Mouse (Mus musculus): ENCODE data around the gene Fabp2. TPM values are rescaled to one million over a fixed set of nuclear protein-coding genes. Genes with fewer than 3 reads are reported as not detected.

Gene Fabp2
- not detected in 2 replicates for polyA plus RNA-seq (2011; ENCODE audit: insufficient read depth, insufficient read length, low read depth, missing spikeins)

DNA sequence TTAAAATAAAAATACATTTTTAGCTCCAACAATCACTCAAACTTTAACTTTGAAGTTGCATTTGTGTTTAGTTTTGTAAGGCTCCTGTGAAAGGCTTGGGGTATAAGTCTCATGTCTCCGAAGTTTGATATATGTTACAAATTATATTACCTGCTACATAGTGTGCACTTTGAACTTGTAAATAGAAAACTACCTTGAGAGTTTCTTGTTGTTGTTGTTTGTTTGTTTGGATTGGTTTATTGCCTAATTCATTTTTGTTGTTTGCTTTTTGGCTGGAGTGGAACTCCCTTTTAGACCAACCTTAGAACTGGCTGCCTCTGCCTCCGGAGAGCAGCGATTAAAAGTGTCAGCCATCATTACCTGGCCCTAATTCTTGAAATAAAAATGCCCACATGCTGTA lies at the start of gene Fabp2:
Gene Fabp2 (plus strand): TSS at position 301 of the 400 bp plus-strand sequence.
- Histone ChIP-seq H3K9ac (ENCODE audit: low read depth, poor library complexity, severe bottlenecking) (no peak within 1 kb of the TSS), H3K4me3 (ENCODE audit: low read depth, low read length) (no peak within 1 kb of the TSS), H3K4me1 (ENCODE audit: control insufficient read depth, insufficient read depth, low read length) (no peaks in the 10 kb centered on the region), H3K36me3 (ENCODE audit: control insufficient read depth, insufficient read depth, low read length, poor library complexity, severe bottlenecking) (no peaks in the 10 kb centered on the region), H3K27ac (ENCODE audit: insufficient read depth, low read length) (no peak within 1 kb of the TSS), H3K27me3 (ENCODE audit: control insufficient read depth, insufficient read depth, low read length, poor library complexity, severe bottlenecking) (no peaks in the 10 kb centered on the region), H3K9me3 (replicated peaks; ENCODE audit: control insufficient read depth, insufficient read depth, low read length, poor library complexity, severe bottlenecking) (no peaks in the 10 kb centered on the region)
- TF ChIP-seq EP300 (IDR thresholded peaks at IDR 0.05; ENCODE audit: insufficient read depth, low read depth, low read length) (no peak), POLR2A (IDR thresholded peaks at IDR 0.05; ENCODE audit: insufficient read depth, low read length) (no peak), CTCF (IDR thresholded peaks at IDR 0.05; ENCODE audit: low read depth, low read length) (no peak)

DNA sequence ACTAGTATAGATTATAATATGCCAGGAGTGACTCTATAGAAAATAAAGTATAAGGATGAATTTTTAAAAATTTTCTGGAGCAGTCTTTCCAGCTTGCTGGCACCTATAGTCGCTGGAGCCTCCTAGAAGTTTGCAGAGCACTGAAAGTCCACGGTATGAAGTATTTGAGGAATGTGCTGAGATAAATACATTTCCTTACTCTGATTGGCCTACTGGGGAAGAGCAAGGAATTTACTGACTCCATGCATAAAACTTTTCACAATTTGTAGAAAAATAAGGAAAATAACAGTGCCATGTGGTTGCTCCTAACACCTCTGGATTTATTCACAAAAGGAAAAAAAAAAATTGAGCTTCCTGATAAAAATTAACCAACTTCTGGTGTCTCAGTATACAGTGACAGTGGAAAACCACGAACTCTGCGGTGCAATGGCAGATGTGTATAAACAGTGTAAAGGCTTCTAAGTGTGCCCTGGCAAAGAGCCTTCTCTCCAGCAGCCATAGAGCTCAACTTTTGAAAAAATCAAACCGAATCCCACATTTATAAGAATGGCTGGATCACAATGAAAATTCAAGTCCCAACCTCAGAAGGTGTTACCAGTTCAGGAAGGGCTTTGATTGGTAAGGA lies 46.4 kb upstream of the Fabp2 start:
- H3K4me1 ChIP-seq (ENCODE audit: control insufficient read depth, insufficient read depth, low read length): no peaks in the 10 kb centered on the region
- TF ChIP-seq CTCF (IDR thresholded peaks at IDR 0.05; ENCODE audit: low read depth, low read length) (no peak), POLR2A (IDR thresholded peaks at IDR 0.05; ENCODE audit: insufficient read depth, low read length) (no peak), EP300 (IDR thresholded peaks at IDR 0.05; ENCODE audit: insufficient read depth, low read depth, low read length) (no peak)
- no peak overlapping the region for H3K4me3 ChIP-seq (ENCODE audit: low read depth, low read length)
- H3K9ac ChIP-seq (ENCODE audit: low read depth, poor library complexity, severe bottlenecking): no peak overlapping the region
- H3K36me3 ChIP-seq (ENCODE audit: control insufficient read depth, insufficient read depth, low read length, poor library complexity, severe bottlenecking): no peaks in the 10 kb centered on the region
- no peak overlapping the region for H3K27ac ChIP-seq (ENCODE audit: insufficient read depth, low read length)
- no peaks in the 10 kb centered on the region for H3K9me3 ChIP-seq (replicated peaks; ENCODE audit: control insufficient read depth, insufficient read depth, low read length, poor library complexity, severe bottlenecking)
- no peaks in the 10 kb centered on the region for H3K27me3 ChIP-seq (ENCODE audit: control insufficient read depth, insufficient read depth, low read length, poor library complexity, severe bottlenecking)

DNA sequence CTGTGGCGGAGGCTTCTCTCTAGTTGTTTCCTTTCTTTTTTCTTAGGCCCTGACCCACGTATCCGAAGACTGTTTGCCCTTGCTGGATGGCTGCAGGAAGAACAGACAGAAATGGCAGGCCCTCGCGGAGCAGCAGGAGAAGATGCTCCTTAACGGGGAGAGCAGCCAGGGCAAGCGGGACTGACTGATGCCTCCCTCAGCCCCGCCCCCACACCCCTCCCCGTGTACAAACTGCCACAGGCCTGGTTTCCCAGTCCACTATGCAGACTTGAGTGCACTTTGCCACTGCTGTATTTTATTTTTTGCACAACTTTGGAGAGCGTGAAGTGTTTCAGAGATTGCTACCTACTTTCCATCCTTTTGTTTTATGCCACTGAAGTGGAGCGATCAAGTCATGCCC lies 39.7 kb upstream of the Fabp2 start:
- Histone ChIP-seq H3K4me1 (ENCODE audit: control insufficient read depth, insufficient read depth, low read length) (no peaks in the 10 kb centered on the region), H3K4me3 (ENCODE audit: low read depth, low read length) (peak overlapping the region; percentile 44; the same call in 1 of the 2 replicates), H3K9me3 (replicated peaks; ENCODE audit: control insufficient read depth, insufficient read depth, low read length, poor library complexity, severe bottlenecking) (no peaks in the 10 kb centered on the region), H3K27me3 (ENCODE audit: control insufficient read depth, insufficient read depth, low read length, poor library complexity, severe bottlenecking) (no peaks in the 10 kb centered on the region; the same call in none of the 2 replicates), H3K9ac (ENCODE audit: low read depth, poor library complexity, severe bottlenecking) (no peak overlapping the region; the same call in 1 of the 2 replicates), H3K36me3 (ENCODE audit: control insufficient read depth, insufficient read depth, low read length, poor library complexity, severe bottlenecking) (no peaks in the 10 kb centered on the region), H3K27ac (ENCODE audit: insufficient read depth, low read length) (no peak overlapping the region)
- TF ChIP-seq POLR2A (IDR thresholded peaks at IDR 0.05; ENCODE audit: insufficient read depth, low read length) (no peak), EP300 (IDR thresholded peaks at IDR 0.05; ENCODE audit: insufficient read depth, low read depth, low read length) (no peak), CTCF (IDR thresholded peaks at IDR 0.05; ENCODE audit: low read depth, low read length) (no peak)

DNA sequence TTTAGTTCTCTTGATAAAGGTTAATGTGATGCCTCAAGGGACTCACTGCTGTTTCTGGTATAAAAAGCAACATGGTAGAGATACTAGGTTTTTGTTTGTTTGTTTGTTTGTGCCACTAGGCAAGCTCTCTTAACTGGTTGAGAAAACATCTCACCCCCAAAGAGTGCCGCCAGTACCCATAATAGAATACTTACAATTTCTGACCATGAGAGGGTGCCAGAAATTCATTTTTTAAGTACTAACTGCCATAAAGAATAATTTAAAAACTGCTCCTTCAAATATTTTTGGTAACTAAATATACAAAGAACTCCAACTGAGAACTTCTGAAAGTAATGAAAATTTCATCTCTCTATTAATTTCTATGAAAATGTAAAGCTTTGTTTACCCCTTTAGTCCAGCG lies 35.0 kb upstream of the Fabp2 start:
- no peaks in the 10 kb centered on the region for H3K4me1 ChIP-seq (ENCODE audit: control insufficient read depth, insufficient read depth, low read length)

DNA sequence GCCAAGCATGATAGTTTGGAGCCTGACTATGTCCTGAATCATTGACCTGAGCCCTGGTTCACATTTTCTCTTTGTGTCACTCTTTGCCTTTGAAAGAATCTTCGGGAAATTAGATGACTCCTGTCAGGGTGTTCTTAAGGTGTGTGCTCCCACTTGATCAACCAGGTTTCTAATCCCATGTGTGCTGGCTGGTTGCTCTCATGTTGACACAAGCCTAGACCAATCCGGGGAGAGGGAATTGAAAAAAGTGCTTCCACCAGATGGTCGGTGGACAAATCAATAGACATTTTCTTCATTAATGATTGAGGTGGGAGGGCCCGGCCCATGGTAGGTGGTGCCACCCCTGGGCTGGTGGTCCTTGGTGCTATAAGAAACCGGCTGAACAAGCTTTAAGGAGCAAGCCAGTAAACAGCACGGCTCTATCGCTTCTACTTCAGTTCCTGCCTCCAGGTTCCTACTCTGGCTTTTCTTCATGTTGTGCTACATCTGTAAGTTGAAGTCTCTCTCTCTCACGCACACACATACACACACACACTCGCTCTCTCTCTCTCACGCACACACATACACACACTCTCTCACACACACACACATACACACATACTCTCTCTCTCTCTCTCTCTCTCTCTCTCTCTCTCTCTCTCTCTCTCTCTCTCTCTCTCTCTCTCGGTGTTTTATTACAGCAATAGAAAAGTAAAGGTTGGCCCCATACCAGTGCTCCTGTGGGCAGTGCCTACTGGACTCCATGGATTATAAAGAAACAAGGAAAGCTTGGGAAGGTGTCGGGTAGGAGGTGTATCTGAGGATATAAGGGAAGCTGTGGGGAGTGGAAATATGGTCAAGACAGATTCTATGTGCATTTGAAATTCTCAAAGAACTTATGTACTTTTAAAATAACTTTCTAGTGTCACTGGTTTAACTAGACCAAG lies 34.0 kb upstream of the Fabp2 start:
- Histone ChIP-seq H3K4me3 (ENCODE audit: low read depth, low read length) (no peak overlapping the region), H3K27ac (ENCODE audit: insufficient read depth, low read length) (no peak overlapping the region), H3K9me3 (replicated peaks; ENCODE audit: control insufficient read depth, insufficient read depth, low read length, poor library complexity, severe bottlenecking) (no peaks in the 10 kb centered on the region), H3K27me3 (ENCODE audit: control insufficient read depth, insufficient read depth, low read length, poor library complexity, severe bottlenecking) (no peaks in the 10 kb centered on the region; the same call in 1 of the 2 replicates), H3K9ac (ENCODE audit: low read depth, poor library complexity, severe bottlenecking) (no peak overlapping the region), H3K36me3 (ENCODE audit: control insufficient read depth, insufficient read depth, low read length, poor library complexity, severe bottlenecking) (no peaks in the 10 kb centered on the region), H3K4me1 (ENCODE audit: control insufficient read depth, insufficient read depth, low read length) (no peaks in the 10 kb centered on the region)
- TF ChIP-seq CTCF (IDR thresholded peaks at IDR 0.05; ENCODE audit: low read depth, low read length): no peak
- TF ChIP-seq EP300 (IDR thresholded peaks at IDR 0.05; ENCODE audit: insufficient read depth, low read depth, low read length): no peak
- no peak for TF ChIP-seq POLR2A (IDR thresholded peaks at IDR 0.05; ENCODE audit: insufficient read depth, low read length)

More for the DNA sequence above, 35.0 kb upstream of the Fabp2 start:
- Histone ChIP-seq H3K4me3 (ENCODE audit: low read depth, low read length) (no peak overlapping the region), H3K27ac (ENCODE audit: insufficient read depth, low read length) (no peak overlapping the region), H3K9ac (ENCODE audit: low read depth, poor library complexity, severe bottlenecking) (no peak overlapping the region), H3K27me3 (ENCODE audit: control insufficient read depth, insufficient read depth, low read length, poor library complexity, severe bottlenecking) (no peaks in the 10 kb centered on the region; the same call in 1 of the 2 replicates), H3K36me3 (ENCODE audit: control insufficient read depth, insufficient read depth, low read length, poor library complexity, severe bottlenecking) (no peaks in the 10 kb centered on the region), H3K9me3 (replicated peaks; ENCODE audit: control insufficient read depth, insufficient read depth, low read length, poor library complexity, severe bottlenecking) (no peaks in the 10 kb centered on the region)
- TF ChIP-seq CTCF (IDR thresholded peaks at IDR 0.05; ENCODE audit: low read depth, low read length) (no peak), POLR2A (IDR thresholded peaks at IDR 0.05; ENCODE audit: insufficient read depth, low read length) (no peak), EP300 (IDR thresholded peaks at IDR 0.05; ENCODE audit: insufficient read depth, low read depth, low read length) (no peak)
